Mouse (Mus musculus) heart, embryonic 11.5 days (tissue): ENCODE measurements at regions not wholly inside any gene's neighbourhood (a gene's known extent, or its start where the extent isn't known, plus 50 kb on each side); places are given as distances from the start of the nearest gene placed in this dataset.

Source experiments
- ATAC-seq: fragments of 200-750 bp; cut with Nextera tagmentation; replicated peaks from 2 replicates; pipeline ENCODE4 v1.8.0; 2017; ENCODE audit warnings: moderate library complexity; ENCODE audit not compliant: insufficient number of reproducible peaks, low FRiP score, low TSS enrichment
- H3K27ac ChIP-seq: fragments of 300-500 bp; sonication (generic); 2 replicates; pipeline ENCODE4 v1.5.1; 2014; ENCODE audit warnings: mild to moderate bottlenecking, low read depth, low read length
- H3K27me3 ChIP-seq: fragments of 300-500 bp; sonication (generic); 2 replicates; pipeline ENCODE4 v1.6.1; 2014; ENCODE audit warnings: mild to moderate bottlenecking, low read length, mixed read lengths; ENCODE audit not compliant: control insufficient read depth, insufficient read depth
- H3K36me3 ChIP-seq: fragments of 300-500 bp; sonication (generic); 2 replicates; pipeline ENCODE4 v1.6.1; 2014; ENCODE audit warnings: mild to moderate bottlenecking, low read length, moderate library complexity, mixed read lengths; ENCODE audit not compliant: control insufficient read depth, insufficient read depth
- H3K4me1 ChIP-seq: fragments of 300-500 bp; sonication (generic); 2 replicates; pipeline ENCODE4 v1.6.1; 2014; ENCODE audit warnings: low read length; ENCODE audit not compliant: control insufficient read depth, insufficient read depth
- H3K4me2 ChIP-seq: fragments of 300-500 bp; sonication (generic); 2 replicates; pipeline ENCODE4 v1.6.1; 2014; ENCODE audit warnings: mild to moderate bottlenecking, moderate library complexity
- H3K4me3 ChIP-seq: fragments of 300-500 bp; sonication (generic); 2 replicates; pipeline ENCODE4 v1.5.1; 2014; ENCODE audit warnings: low read depth, low read length
- H3K9ac ChIP-seq: fragments of 300-500 bp; sonication (generic); 2 replicates; pipeline ENCODE4 v1.6.1; 2014; ENCODE audit warnings: mild to moderate bottlenecking, low read depth, low read length, moderate library complexity
- H3K9me3 ChIP-seq: fragments of 300-500 bp; sonication (generic); replicated peaks from 2 replicates; pipeline ENCODE4 v1.6.1; 2016; ENCODE audit warnings: low read length; ENCODE audit not compliant: control insufficient read depth
- WGBS: fragments of 180-500 bp; shearing (Covaris S2); extraction: QIAGEN DNeasy Blood & Tissue Kit; methylation state at CpG from one replicate; pipeline ENCODE4 v1.1.7; 2014; ENCODE audit not compliant: insufficient replicate concordance; 5-methylcytosine and 5-hydroxymethylcytosine counted together

- Histone ChIP-seq H3K27me3 (no peaks in the 10 kb centered on the region), H3K9me3 (no peaks in the 10 kb centered on the region), H3K4me3 (no peak overlapping the region), H3K4me1 (no peaks in the 10 kb centered on the region), H3K4me2 (no peak overlapping the region), H3K9ac (no peak overlapping the region), H3K36me3 (no peaks in the 10 kb centered on the region), H3K27ac (no peak overlapping the region)
- ATAC-seq: no peak
- WGBS: 50% methylated on average over 1 of the region's 1 CpGs
These were observed 78.8 kb upstream of the Lrig1 start for GRCm38 (mm10) chr6:94778797-94779196.

DNA sequence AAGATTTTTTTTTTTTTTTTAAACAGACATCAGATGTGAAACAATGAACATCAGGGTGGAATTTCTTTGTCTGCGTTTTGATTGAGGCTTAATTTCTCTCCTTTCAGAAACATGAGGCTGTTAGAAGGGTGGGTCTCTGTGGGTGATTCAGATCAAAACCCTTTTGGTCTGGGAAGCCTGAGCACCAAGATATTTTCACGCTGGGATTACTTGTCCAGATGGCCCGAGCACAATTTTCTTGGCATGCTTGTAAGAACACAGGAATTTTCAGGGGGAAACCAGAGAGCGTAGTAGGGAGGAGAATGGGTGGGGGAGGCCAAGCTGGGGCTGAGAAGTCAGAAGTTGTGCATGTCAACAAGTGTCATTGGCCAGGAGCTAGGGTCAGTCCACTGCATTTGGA lies 76.6 kb upstream of the Lrig1 start:
- 0 out of 2 replicates have a peak, but pooled peaks cover 4% of the 10 kb centered on the region for H3K27me3 ChIP-seq
- no peak overlapping the region for H3K4me3 ChIP-seq
- no peak for ATAC-seq
- no peak overlapping the region for H3K9ac ChIP-seq
- no peaks in the 10 kb centered on the region for H3K9me3 ChIP-seq
- no peak overlapping the region for H3K4me2 ChIP-seq
- no peaks in the 10 kb centered on the region; the same call in 1 of the 2 replicates for H3K4me1 ChIP-seq
- H3K27ac ChIP-seq: no peak overlapping the region
- 59% methylated on average over 4 of the region's 4 CpGs for WGBS
- no peaks in the 10 kb centered on the region for H3K36me3 ChIP-seq

DNA sequence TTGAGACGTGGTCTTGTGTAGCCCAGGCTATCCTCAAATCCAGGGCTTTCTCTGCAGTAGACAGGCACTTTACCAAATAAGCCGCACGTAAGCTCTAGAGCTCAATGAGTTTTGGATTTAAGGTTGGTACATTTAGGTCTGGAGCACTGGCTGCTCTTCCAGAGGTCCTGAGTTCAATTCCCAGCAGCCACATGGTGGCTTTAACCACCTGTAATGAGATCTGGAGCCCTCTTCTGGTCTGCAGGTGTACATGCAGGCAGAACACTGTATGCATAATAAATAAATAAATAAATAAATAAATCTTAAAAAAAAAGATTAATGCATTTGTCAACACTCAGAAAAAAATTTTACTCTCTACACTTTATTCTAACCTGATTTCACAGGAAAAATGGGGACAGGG lies 74.9 kb upstream of the Lrig1 start:
- Histone ChIP-seq H3K27ac (no peak overlapping the region), H3K4me3 (no peak overlapping the region), H3K4me1 (no peaks in the 10 kb centered on the region; the same call in 1 of the 2 replicates), H3K4me2 (no peak overlapping the region), H3K9me3 (no peaks in the 10 kb centered on the region), H3K9ac (no peak overlapping the region), H3K36me3 (no peaks in the 10 kb centered on the region), H3K27me3 (0 out of 2 replicates have a peak, but pooled peaks cover 4% of the 10 kb centered on the region)
- WGBS: 98% methylated on average over 3 of the region's 3 CpGs
- no peak for ATAC-seq

GRCm38 (mm10) chr6:94773604-94774486 lies 73.9 kb upstream of the Lrig1 start:
- Histone ChIP-seq H3K4me3 (peak overlapping the region; percentile 23), H3K27me3 (0 out of 2 replicates have a peak, but pooled peaks cover 4% of the 10 kb centered on the region), H3K4me1 (no peaks in the 10 kb centered on the region; the same call in 1 of the 2 replicates), H3K36me3 (no peaks in the 10 kb centered on the region), H3K4me2 (peak overlapping the region; percentile 65), H3K9me3 (no peaks in the 10 kb centered on the region), H3K27ac (peak overlapping the region; percentile 11), H3K9ac (peak overlapping the region; percentile 54)
- 3% methylated on average over 27 of the region's 27 CpGs for WGBS
- ATAC-seq: 0 out of 2 replicates have a peak, but pooled peaks have one; percentile 13

GRCm38 (mm10) chr6:94772868-94773603 lies 73.1 kb upstream of the Lrig1 start:
- Histone ChIP-seq H3K4me3 (peak overlapping the region; percentile 23; the same call in 1 of the 2 replicates), H3K9me3 (no peaks in the 10 kb centered on the region), H3K27ac (peak overlapping the region; percentile 11), H3K4me1 (no peaks in the 10 kb centered on the region; the same call in 1 of the 2 replicates), H3K9ac (peak overlapping the region; percentile 54), H3K36me3 (no peaks in the 10 kb centered on the region), H3K27me3 (0 out of 2 replicates have a peak, but pooled peaks cover 4% of the 10 kb centered on the region), H3K4me2 (peak overlapping the region; percentile 65)
- no peak for ATAC-seq
- WGBS: 24% methylated on average over 12 of the region's 12 CpGs

- ATAC-seq: no peak
- Histone ChIP-seq H3K36me3 (no peaks in the 10 kb centered on the region), H3K9ac (no peak overlapping the region), H3K27ac (no peak overlapping the region), H3K4me2 (no peak overlapping the region), H3K4me1 (no peaks in the 10 kb centered on the region; the same call in 1 of the 2 replicates), H3K27me3 (0 out of 2 replicates have a peak, but pooled peaks cover 4% of the 10 kb centered on the region), H3K4me3 (no peak overlapping the region), H3K9me3 (no peaks in the 10 kb centered on the region)
- 48% methylated on average over 7 of the region's 7 CpGs for WGBS
These were observed 72.4 kb upstream of the Lrig1 start for GRCm38 (mm10) chr6:94772391-94772790.

DNA sequence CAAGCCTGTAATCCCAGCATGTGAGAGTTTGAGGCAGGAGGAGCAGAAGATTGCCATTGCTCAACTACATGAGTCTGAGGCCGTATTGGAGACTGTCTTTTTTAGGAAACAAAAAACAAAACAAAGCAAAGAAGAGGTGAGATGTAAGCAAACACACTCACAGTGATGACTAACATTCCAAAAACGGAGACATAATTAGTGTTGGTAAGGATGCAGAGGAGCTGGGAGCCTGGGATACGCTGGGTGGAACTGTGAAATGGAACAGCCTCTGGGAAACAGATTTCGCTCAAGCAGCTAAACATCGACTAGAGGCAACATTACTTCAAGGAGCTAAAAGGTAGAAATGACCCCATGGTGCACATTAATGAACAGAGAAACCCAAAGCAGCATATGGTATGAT lies 68.3 kb upstream of the Lrig1 start:
- no peak for ATAC-seq
- no peaks in the 10 kb centered on the region for H3K36me3 ChIP-seq
- no peak overlapping the region for H3K9ac ChIP-seq
- H3K4me2 ChIP-seq: no peak overlapping the region
- 0 out of 2 replicates have a peak, but pooled peaks cover 4% of the 10 kb centered on the region for H3K27me3 ChIP-seq
- no peak overlapping the region for H3K27ac ChIP-seq
- no peaks in the 10 kb centered on the region; the same call in 1 of the 2 replicates for H3K4me1 ChIP-seq
- no peaks in the 10 kb centered on the region for H3K9me3 ChIP-seq
- no peak overlapping the region for H3K4me3 ChIP-seq
- WGBS: 73% methylated on average over 5 of the region's 5 CpGs

DNA sequence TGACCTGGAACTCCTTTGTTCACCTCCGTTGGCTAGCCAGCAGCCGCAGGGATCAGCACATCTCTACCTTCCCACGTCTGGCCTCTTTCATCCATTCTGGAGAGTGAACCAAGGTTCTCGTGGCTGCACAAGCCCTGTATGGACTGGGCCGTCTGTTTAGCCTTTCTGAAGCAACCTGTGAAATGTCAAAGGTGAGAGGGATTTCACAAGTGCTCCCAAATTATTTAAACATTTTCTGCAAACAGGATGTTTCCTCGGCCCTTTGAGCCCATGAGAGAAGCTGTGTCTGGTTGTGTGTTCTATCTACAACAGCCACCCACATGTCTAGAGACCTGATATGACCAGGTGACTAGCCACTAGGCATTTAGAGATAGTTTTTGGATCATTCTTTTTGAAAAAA lies 65.8 kb upstream of the Lrig1 start:
- no peaks in the 10 kb centered on the region for H3K4me1 ChIP-seq
- no peaks in the 10 kb centered on the region for H3K36me3 ChIP-seq
- no peak overlapping the region for H3K4me2 ChIP-seq
- H3K9ac ChIP-seq: no peak overlapping the region
- no peak overlapping the region for H3K4me3 ChIP-seq
- no peak overlapping the region for H3K27ac ChIP-seq
- 83% methylated on average over 6 of the region's 6 CpGs for WGBS
- H3K27me3 ChIP-seq: no peaks in the 10 kb centered on the region
- H3K9me3 ChIP-seq: no peaks in the 10 kb centered on the region
- no peak for ATAC-seq
